Mouse (Mus musculus): ENCODE measurements around the gene Tmem121.
"Not testable (repeated sequence)": the region's sequence is repeated elsewhere in the genome, so short reads cannot be mapped to it uniquely, and the experiment has no call there.

Gene Tmem121

GRCm38 (mm10) chr12:113187584-113188295, 2.0 kb downstream of the Tmem121 start:
- peak; percentile 93 for DNase-seq

GRCm38 (mm10) chr12:113188349-113189055, 2.8 kb downstream of the Tmem121 start:
- no peak for DNase-seq

DNA sequence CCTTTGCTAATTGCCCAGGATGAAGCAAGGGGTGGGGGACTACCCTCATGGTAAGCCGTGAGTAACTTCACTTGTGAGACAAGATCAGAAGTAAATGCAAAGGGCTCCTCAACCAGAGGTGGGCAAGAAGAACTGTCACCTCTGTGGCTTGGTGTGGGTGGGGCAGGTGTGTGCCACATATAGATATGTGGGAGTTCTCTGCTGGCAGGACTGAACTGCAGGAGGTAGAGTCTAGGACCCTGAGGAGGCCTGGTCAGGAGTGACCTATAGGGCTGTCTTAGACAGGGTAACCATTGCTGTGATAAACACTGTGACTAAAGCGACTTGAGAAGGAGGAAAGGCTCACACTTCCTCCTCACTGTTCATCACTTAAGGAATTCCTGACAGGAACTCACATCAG, 7.7 kb downstream of the Tmem121 start:
- DNase-seq = no peak

- DNase-seq = not testable (repeated sequence)
Observed at GRCm38 (mm10) chr12:113199132-113199531, 13.4 kb downstream of the Tmem121 start.

GRCm38 (mm10) chr12:113201301-113201700, 15.6 kb downstream of the Tmem121 start:
- no peak for DNase-seq

- no peak for DNase-seq
Observed at GRCm38 (mm10) chr12:113202008-113202407, 16.3 kb downstream of the Tmem121 start.

- no peak for DNase-seq
Observed at GRCm38 (mm10) chr12:113203522-113203921, 17.8 kb downstream of the Tmem121 start.

- no peak for DNase-seq
Observed at GRCm38 (mm10) chr12:113205251-113205942, 19.7 kb downstream of the Tmem121 start.

DNA sequence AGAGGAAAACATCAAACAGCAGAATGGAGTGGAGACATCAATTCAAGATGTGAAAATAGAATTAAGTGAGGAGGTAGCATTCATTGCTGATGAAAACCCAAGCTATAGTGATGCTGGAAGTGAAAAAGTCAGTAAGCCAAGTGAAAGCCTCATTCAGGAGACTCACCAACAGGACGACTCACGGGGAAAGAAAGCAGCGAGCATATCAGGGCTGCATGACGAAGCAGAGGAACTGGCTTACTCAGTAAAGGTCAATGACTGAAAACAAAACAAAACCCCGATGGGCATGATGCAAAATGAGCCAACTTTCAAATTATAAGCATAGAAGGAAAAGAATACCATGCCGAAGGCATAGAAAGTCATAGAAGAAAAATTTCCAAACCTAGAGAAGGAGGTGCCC, 22.0 kb downstream of the Tmem121 start:
- no peak for DNase-seq

DNA sequence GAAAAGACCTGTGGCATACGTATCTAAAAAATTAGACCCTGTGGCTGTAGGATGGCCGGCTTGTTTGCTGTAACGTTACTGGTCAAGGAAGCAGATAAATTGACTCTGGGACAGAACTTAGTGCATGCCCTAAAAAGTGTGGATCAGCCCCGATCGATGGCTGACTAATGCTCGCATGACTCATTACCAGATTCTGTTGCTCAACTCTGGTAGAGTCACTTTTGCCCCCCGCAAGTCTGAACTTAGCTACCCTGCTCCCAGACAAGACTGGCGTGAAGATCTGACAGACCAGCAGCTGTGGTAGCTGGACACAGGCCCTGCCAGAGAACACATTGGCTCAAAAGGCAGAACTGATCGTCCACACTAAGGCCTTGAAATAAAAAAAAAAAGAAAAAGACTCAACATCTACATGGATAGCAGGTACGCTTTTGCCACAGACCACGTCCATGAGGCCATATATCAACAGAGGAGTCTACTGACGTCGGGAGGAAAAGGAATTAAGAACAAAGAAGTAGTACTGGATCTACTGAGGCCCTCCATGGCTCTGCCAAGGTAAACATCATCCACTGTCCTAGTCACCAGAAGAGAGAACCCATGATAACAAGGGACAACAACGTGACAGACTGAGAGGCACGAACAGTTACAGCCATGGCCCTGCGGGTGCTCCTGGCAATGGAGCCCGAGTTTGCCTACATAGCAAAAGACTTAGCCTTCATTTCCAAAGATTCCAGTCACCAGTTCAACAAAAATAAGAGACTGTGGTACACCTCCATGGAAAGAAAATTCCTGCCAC, 25.1 kb downstream of the Tmem121 start:
- no peak for DNase-seq

- DNase-seq = no peak
Observed at GRCm38 (mm10) chr12:113211772-113212171, 26.0 kb downstream of the Tmem121 start.

DNA sequence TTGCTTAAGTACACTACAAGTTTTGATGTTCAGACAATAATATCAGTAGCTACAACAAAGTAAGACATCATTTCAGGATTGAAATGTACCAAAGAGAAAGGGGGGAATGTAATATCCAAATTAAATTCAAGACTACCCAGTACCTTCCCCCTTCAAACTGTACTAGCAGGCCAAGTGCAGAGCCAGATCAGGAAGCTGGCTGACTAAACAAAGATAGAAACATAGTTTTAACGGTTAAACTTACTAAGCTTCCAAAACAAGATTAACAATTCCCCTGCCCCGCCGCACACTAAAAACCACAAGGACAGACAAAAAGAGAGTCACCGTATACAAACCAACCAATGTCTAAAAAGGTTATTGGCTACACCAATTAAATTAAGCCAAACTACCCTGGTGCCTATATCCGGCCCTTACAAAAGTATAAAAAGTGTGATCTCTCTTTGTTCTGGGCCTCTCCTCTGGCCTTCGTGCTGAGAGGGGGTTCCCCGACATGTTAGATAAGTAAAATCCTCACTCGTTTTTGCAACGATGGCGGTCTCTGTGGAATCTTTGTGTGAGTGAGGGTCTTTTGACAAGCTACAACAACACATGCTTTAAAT, 26.7 kb downstream of the Tmem121 start:
- no peak for DNase-seq

DNA sequence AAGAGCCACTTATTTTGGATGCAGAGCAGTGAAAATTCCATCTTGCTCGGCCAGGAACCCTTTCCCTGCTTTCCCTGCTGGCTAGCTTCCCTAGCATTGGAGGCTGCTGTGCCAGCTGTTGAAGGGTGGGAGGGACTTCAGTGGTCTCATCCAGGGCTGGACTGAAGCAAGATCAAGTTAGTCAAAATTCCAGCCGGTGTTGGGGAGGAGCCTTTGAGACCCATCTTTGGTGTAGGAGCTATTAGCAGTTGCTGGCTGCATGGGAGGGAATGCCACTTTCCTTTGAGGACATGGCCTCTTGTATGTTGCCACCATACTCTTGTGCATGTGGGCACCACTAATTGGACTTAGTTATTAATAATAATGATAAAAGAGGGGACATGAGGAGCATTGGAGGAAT, 27.5 kb downstream of the Tmem121 start:
- DNase-seq = no peak

DNA sequence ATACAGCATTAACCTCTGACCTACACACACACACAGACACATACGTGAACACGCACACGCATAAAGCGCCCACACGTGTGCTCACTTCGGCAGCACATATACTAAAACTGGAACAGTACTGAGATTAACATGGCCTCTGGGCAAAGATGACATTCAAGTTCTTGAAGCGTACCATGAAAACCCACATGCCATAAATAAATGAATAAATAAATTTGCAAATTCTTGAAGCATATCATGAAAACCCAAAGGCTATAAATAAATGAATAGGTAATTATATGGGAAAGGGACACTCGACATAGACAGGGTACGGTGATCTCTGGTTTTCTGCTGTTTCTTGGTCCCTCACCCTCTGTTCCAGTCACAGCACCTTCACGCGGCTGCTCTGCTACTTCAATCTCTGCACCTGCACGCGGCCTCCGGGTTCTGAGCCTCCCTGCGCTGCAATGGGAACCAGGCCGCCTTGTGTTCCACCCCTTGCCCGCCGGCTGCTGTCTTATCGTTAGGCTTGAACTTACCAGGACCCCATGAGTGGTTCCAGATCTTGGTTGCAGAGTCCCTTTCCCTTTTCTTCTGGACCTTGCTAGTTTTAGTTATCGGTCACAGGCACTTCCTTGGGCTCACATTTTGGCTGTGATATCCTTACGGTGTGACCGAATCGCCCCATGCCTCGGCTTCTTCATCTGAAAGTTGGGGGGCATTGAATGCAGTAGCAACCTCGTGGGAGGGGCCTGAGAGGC, 28.5 kb downstream of the Tmem121 start:
- DNase-seq = no peak

- no peak for DNase-seq
Observed at GRCm38 (mm10) chr12:113214972-113215666, 29.4 kb downstream of the Tmem121 start.

DNA sequence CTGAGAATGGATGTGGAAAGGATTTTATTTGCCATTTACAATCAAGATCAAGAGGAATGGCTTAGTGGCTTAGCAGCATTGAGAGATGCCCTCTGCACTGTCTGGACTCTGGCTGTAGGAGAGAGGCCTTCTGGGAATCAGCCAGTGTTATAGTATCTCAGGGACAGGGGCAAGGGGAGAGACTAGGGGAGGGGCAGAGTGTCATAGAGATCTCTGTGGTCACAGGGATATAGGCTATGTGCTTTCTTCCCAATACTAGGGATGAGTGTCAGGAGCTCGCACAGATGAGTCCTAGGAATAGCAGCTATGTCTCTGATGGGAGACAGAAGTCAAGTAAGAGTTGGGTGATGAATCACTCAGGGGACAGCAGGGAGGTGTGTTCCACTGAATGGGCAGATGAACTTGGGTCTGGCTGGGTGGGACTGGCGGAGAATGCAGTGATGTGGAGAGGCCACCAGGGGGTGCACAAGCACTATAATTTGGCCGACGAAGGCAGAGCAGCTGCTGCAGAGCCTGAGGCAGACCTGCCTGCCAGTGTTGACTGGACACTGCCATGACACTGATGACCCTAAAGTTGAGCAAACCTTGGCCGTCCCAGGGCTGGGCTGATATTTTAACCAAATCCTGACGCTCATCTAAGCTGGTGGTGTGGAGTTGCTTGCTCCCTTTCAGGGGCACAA, 30.1 kb downstream of the Tmem121 start:
- DNase-seq = peak; percentile 70

DNA sequence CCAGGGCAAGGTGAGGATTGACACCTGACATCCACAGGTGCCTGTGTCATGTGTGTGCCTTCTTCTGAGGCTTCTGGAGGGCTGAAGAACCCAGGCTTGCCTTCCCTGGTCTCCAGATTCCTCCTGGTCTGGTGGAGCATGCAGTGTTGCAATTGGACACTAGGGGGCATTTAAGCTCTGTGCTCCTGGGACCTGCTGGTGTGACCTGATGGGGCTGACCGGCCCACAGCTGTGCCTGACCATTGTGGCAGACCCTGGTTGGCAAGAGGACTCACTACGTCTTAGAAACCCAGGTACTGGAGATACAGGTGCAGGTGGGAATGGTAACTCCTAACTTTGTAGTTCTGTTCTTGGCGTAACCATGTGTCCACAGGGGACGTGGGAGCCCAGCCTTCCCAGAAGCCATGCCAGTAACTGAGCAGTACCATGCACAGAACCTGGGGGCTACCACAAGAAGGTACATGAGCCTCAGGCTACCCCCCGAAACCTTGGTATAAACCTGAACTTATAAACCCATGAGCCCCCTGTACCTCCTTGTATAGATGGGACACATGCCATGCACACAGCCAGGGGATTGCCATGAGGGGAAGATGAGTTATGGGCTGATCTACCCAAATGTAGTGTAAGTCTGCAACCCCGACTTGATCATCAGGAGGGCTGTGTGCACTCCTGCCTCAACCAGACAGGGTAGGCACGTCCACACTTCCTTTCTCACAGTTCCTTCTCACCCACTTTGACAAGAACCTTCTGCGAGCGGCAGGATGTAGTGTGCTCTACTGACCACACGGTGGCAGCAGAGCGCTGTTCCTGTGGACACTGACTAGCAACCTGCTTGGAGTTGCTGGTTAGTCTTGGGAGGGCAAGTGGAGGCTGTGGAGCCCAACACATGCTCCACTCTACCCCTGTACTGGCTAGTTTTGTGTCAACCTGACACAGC, 31.8 kb downstream of the Tmem121 start:
- DNase-seq = peak; percentile 76

GRCm38 (mm10) chr12:113219867-113220266, 34.1 kb downstream of the Tmem121 start:
- peak; percentile 66 for DNase-seq

GRCm38 (mm10) chr12:113220447-113220846, 34.7 kb downstream of the Tmem121 start:
- peak; percentile 74 for DNase-seq

Measured in embryo, embryonic 11 days (tissue).